Mouse (Mus musculus): ENCODE measurements at regions not wholly inside any gene's neighbourhood (a gene's known extent, or its start where the extent isn't known, plus 50 kb on each side); places are given as distances from the start of the nearest gene placed in this dataset.

- no peaks in the 10 kb centered on the region for H3K9me3 ChIP-seq (ENCODE audit: control insufficient read depth, low read length)
- peak; percentile 88 for ATAC-seq (ENCODE audit: low read depth)
- H3K4me1 ChIP-seq (ENCODE audit: control insufficient read depth, insufficient read depth, low read length), result no peaks in the 10 kb centered on the region
- no peaks in the 10 kb centered on the region for H3K36me3 ChIP-seq (ENCODE audit: control insufficient read depth, insufficient read depth, low read length)
- H3K27me3 ChIP-seq (ENCODE audit: control insufficient read depth, insufficient read depth, low read length), result no peaks in the 10 kb centered on the region
- no peak overlapping the region for H3K27ac ChIP-seq (ENCODE audit: low read depth, low read length)
- H3K4me2 ChIP-seq (ENCODE audit: low read depth, low read length), result no peak overlapping the region
- H3K4me3 ChIP-seq (ENCODE audit: low read depth, low read length), result no peak overlapping the region
- no peak overlapping the region for H3K9ac ChIP-seq (replicated peaks; ENCODE audit: low read depth, low read length)
- WGBS, result 2% methylated on average over 2 of the region's 2 CpGs
Observed at GRCm38 (mm10) chr1:112378660-112379059, 513.9 kb upstream of the Dsel start.

- Histone ChIP-seq H3K27me3 (ENCODE audit: control insufficient read depth, insufficient read depth, low read length) (no peaks in the 10 kb centered on the region), H3K4me3 (ENCODE audit: low read depth, low read length) (no peak overlapping the region), H3K4me1 (ENCODE audit: control insufficient read depth, insufficient read depth, low read length) (no peaks in the 10 kb centered on the region), H3K27ac (ENCODE audit: low read depth, low read length) (no peak overlapping the region), H3K36me3 (ENCODE audit: control insufficient read depth, insufficient read depth, low read length) (no peaks in the 10 kb centered on the region), H3K9me3 (ENCODE audit: control insufficient read depth, low read length) (no peaks in the 10 kb centered on the region), H3K9ac (replicated peaks; ENCODE audit: low read depth, low read length) (no peak overlapping the region), H3K4me2 (ENCODE audit: low read depth, low read length) (no peak overlapping the region)
- 91% methylated on average over 1 of the region's 1 CpGs for WGBS
- no peak for ATAC-seq (ENCODE audit: low read depth)
Observed at GRCm38 (mm10) chr1:112355816-112356215, 491.1 kb upstream of the Dsel start.
